Mouse (Mus musculus) heart, postnatal 10 days (tissue): ENCODE data around the gene Ift20. TPM values are rescaled to one million over a fixed set of nuclear protein-coding genes. Genes with fewer than 3 reads are reported as not detected.
"Not testable (repeated sequence)": the region's sequence is repeated elsewhere in the genome, so short reads cannot be mapped to it uniquely, and the experiment has no call there.

ENCODE experiments used
- DNase-seq, 2 experiments: peaks; one replicate each; pipeline ENCODE4 v3.0.0; 2021
- intact Hi-C: fragments of 180-260 bp; cut with DNase I; formaldehyde crosslinking; loops from one replicate; pipeline ENCODE4 v1.15.1; 2025
- total RNA-seq, 2 experiments: library from RNA; stranded (reverse); gene quantifications; 2 replicates each; pipeline ENCODE4 v1.2.3; 2021

Ift20 gene
- total RNA-seq, 2 experiments from 2014 or later = 50.6 to 53.5 TPM

- no peak for DNase-seq
- intact Hi-C loops = no loop called here
Observed at GRCm38 (mm10) chr11:78557241-78557640, 21.1 kb downstream of the Ift20 start.

DNA sequence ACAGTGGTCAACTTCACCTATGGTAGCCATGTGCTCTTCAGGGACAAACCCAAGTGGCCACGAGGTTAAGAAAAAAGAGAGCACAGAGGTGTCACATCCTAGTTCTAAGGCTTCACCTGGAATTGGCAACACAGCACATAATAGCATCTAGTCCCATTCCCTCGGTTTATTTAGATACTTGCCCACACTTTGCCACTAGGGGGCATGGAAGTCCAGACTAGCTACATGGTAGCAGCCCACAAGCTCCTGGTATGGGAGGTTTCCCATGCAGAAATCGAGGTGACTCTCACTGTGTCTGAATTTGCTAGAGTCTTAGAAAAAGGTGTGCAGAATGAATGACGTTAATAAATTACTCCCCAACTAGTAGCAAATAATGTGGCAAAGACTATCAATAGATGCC, 24.3 kb downstream of the Ift20 start:
- intact Hi-C loops = loop anchor here (1.0 kb wide), 1 partner anchor 268 kb away; no protein-coding TSS in a partner anchor

GRCm38 (mm10) chr11:78566775-78567174, 30.6 kb downstream of the Ift20 start:
- intact Hi-C loops = no loop called here

More for the DNA sequence above, 24.3 kb downstream of the Ift20 start:
- peak; percentile 81 to 84 for DNase-seq

DNA sequence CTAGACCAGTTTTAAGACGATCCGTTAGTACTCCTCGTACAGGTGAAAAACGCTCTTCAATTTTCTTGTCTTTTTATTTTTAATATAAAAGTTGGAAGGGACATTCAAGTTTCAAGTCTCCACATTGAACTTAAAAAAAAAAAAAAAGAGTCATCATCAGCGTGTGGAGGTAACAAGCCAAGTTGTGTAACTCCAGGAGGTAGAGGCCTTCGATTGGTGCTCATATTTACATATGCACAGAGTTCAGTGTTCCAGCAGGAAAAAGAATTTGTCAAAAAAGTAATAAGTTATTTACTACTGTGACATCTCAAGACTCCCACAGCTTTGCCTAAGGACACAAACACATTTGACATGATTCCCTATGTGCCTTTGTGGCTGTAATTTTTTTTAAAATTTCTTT, 31.5 kb downstream of the Ift20 start:
- no peak for DNase-seq
- intact Hi-C loops = no loop called here

More at GRCm38 (mm10) chr11:78566775-78567174, 30.6 kb downstream of the Ift20 start:
- DNase-seq = peak; percentile 44 to 51

GRCm38 (mm10) chr11:78568827-78569226, 32.7 kb downstream of the Ift20 start:
- DNase-seq = no peak
- intact Hi-C loops = no loop called here

DNA sequence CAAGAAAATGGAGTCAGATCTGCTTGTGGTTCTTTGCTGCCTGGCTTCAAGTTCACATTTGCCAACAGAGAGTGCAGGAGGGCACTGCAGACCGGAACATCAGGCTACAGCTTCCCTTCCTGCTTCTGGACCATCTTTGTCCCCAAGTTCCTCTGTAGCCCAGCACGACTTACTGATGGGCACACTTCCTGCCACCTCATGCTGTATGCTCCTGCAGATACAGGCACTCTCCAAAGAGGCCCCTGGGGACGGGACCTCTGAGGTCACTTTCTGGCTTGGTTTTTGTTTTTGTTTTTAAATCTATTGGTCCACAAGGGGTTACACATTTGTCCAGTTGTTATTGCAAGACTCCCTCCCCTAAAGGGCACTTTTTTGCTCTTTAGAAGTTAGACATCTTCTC, 33.6 kb downstream of the Ift20 start:
- intact Hi-C loops = no loop called here

GRCm38 (mm10) chr11:78571441-78571840, 35.3 kb downstream of the Ift20 start:
- DNase-seq = no peak
- intact Hi-C loops = no loop called here

More for the DNA sequence above, 33.6 kb downstream of the Ift20 start:
- DNase-seq = no peak

GRCm38 (mm10) chr11:78571854-78572253, 35.7 kb downstream of the Ift20 start:
- intact Hi-C loops = no loop called here
- DNase-seq = no peak

DNA sequence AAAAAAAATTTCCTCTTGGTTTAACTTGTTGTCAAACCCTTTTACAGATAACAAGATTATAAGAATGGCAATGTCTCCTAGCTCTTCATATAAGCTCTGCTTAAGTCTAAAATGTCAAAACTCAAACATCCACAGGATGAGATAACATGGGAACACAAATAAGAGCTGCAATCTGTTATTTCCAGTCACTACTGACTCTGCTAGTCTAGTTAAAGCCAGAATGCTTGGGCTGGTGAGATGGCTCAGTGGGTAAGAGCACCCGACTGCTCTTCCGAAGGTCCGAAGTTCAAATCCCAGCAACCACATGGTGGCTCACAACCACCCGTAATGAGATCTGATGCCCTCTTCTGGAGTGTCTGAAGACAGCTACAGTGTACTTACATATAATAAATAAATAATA, 37.9 kb downstream of the Ift20 start:
- intact Hi-C loops, DNase-seq: not testable (repeated sequence)

- intact Hi-C loops = no loop called here
- no peak for DNase-seq
Observed at GRCm38 (mm10) chr11:78574536-78574935, 38.4 kb downstream of the Ift20 start.

DNA sequence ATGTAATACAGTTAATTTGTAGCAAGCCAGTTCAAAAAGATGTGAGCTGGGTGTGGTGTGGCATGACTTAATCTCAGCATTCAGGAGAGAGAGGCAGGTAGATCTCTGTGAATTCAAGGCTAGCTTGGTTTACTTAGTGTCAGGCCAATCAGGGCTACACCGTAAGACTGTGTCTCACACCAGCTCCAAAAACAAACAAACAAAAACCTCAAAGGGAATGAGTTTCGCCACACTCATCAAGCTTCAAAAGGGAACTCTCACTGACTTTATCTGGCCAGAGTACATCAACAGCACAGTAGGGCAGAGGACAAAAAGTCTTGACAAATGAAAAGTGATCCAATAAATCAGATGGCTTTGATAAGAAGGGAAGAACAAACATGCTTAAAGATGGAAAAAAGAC, 38.8 kb downstream of the Ift20 start:
- intact Hi-C loops = no loop called here
- DNase-seq = no peak

GRCm38 (mm10) chr11:78582848-78583247, 46.7 kb downstream of the Ift20 start:
- no peak for DNase-seq
- intact Hi-C loops = no loop called here

GRCm38 (mm10) chr11:78586099-78586498, 49.9 kb downstream of the Ift20 start:
- intact Hi-C loops = no loop called here
- DNase-seq = no peak

DNA sequence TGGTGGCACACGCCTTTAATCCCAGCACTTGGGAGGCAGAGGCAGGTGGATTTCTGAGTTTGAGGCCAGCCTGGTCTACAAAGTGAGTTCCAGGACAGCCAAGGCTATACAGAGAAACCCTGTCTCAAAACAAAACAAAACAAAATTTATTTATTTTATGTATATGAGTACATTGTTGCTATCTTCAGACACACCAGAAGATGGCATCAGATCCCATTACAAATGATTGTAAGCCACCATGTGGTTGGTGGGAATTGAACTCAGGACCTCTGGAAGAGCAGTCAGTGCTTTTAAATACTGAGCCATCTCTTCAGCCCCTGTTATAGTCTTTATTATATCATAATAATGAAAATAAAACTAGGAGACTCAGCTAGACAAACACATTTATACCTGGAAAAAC, 51.5 kb downstream of the Ift20 start:
- DNase-seq = not testable (repeated sequence)
- intact Hi-C loops = loop anchor here (2.0 kb wide), 1 partner anchor 239 kb away; the partner anchor contains the start of gene Lyrm9

Other genes with a start within 250 kb of the Ift20 start
- under 1 TPM; 0.57 to 0.67 TPM for gene BC030499, start 245.5 kb upstream of the Ift20 start, total RNA-seq
- 1 to 10 TPM; 8.8 to 9.5 TPM for gene Spag5, start 234.8 kb upstream of the Ift20 start, total RNA-seq
- gene Aldoc, start 213.4 kb upstream of the Ift20 start, total RNA-seq = 1 to 10 TPM in 1 of 2 experiments, under 1 TPM in 1; 0.81 to 1.1 TPM
- gene Pigs, start 207.9 kb upstream of the Ift20 start, total RNA-seq = 10 to 100 TPM; 26.4 to 26.8 TPM
- gene Unc119, start 192.9 kb upstream of the Ift20 start, total RNA-seq = 10 to 100 TPM in 1 of 2 experiments, 1 to 10 TPM in 1; 9.0 to 10.1 TPM
- not detected for gene Foxn1, start 149.8 kb upstream of the Ift20 start, total RNA-seq
- gene Slc13a2, start 114.1 kb upstream of the Ift20 start, total RNA-seq = not detected
- 1 to 10 TPM; 1.5 to 2.0 TPM for gene Slc46a1, start 70.7 kb upstream of the Ift20 start, total RNA-seq
- gene Sarm1, start 38.6 kb upstream of the Ift20 start, total RNA-seq = under 1 TPM; 0.22 to 0.30 TPM
- gene Vtn, start 37.3 kb upstream of the Ift20 start, total RNA-seq = 10 to 100 TPM; 23.4 to 28.4 TPM
- gene Sebox, start 32.9 kb upstream of the Ift20 start, total RNA-seq = not detected
- gene Tmem199, start 24.2 kb upstream of the Ift20 start, total RNA-seq = 10 to 100 TPM; 14.9 to 16.6 TPM
- gene Poldip2, start 24.2 kb upstream of the Ift20 start, total RNA-seq = 100 to 1,000 TPM; 161 to 163 TPM
- 10 to 100 TPM; 62.7 to 66.2 TPM for gene Tnfaip1, start within 50 bp of the Ift20 start, total RNA-seq
- 10 to 100 TPM; 14.5 to 16.8 TPM for gene Tmem97, start 14.4 kb downstream of the Ift20 start, total RNA-seq
- gene Nlk, start 161.0 kb downstream of the Ift20 start, total RNA-seq = 10 to 100 TPM; 17.2 to 18.5 TPM
- 10 to 100 TPM; 18.0 to 18.4 TPM for gene Ccnq, start 215.4 kb downstream of the Ift20 start, total RNA-seq